Mouse (Mus musculus) heart, postnatal 10 days (tissue): ENCODE results near the gene Add3. TPM values are rescaled to one million over a fixed set of nuclear protein-coding genes. Genes with fewer than 3 reads are reported as not detected.

Experiments used
- DNase-seq, 2 experiments: peaks; one replicate each; pipeline ENCODE4 v3.0.0; 2021
- intact Hi-C: fragments of 180-260 bp; cut with DNase I; formaldehyde crosslinking; loops from one replicate; pipeline ENCODE4 v1.15.1; 2025
- total RNA-seq, 2 experiments: library from RNA; stranded (reverse); gene quantifications; 2 replicates each; pipeline ENCODE4 v1.2.3; 2021

The Add3 gene
- total RNA-seq, 2 experiments from 2014 or later, result 79.2 to 83.7 TPM

DNA sequence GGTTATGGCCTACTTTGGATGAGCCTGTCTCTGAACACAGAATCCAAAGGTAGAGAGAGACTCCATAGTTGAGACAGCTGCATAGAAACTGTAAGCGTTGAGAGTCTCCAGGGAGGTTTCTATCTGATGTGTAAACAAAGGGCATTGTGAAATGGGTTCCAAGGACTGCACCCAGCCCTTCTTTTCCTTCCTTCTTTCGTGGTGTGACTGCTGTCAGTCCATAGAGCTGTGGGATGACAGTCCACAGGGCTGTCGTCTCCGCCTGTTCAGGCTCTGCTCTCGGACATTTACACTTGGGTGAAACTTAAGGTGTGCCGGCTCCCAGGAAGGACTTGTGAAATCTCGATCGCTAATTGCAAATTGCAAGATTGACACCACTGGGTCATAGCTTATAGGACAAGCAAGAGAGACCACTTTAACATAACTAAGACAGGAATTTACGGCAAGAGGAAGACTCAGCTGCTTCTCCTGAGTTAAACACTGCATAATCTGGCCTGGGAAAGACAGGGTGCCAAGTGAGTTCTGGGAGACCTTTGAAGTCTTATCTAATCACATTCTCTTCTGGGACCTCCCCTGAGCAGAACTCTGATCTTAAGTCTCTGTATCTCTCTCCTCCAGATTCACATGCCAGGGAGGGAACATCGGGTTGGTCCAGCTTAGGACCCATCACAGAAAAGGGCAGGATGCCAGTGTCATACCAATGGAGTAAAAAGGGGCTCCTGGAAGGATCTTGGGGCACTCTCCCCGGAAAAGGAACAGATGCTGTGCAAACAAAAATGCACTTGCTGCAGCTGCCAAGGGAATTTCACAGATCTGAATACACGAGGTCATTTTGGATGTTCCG is 11.5 kb upstream of the Add3 start:
- intact Hi-C loops, result no loop called here
- DNase-seq, result peak; percentile 28 to 41

DNA sequence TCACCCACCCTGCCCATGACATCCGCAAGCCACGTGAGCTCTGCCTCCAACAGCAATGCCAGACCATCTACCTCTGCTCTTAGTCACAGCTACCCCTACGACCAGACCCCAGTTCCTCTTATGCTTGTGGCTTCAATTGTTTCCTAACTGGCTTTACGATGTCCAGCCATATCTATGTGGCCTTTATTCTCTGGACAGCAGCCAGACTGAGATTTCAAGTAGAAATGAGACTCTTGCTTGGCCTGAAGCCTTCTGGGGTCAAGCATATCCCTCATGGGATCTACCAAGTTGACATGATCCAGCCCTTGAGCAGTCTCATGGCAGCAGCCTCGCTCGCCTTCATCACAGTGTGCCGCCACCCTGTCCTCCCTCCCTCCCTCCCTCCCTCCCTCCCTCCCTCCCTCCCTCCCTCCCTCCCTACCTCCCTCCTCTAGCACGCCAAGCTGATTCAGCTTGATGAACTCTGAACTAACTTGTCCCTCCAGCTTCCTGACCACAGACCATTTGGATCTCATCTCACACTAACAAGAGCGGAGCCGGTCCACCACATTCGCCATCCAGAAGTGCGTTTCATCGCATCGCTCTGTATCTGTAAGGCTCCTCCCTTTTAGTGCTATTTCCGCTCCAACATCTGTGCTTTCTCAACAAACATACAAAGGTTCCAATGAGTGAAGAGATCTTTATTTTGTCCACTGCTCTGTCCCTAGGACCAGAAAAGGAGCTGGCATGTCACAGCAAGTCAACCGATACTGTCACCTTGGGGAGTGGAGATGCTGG is 9.7 kb upstream of the Add3 start:
- intact Hi-C loops, result no loop called here
- peak; percentile 53 to 60 for DNase-seq

DNA sequence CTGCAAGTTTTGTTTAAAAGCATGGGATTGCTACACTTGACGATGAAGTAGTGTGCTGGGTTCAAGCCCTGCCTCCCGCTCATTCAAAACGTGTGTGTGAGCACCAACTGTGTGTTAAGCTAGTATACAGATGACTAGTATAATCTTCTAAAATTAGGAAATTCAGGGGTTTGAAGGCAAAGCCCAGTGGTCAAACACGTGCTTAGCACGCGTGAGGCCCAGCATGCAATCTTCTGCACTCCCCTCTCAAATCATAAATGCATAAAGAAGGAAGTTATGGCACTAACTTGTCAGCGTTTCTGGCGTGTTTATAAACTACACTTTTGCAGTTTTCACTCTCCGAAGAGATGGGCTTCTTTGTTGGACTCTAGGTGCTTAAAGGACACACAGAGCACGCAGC is 7.8 kb upstream of the Add3 start:
- intact Hi-C loops, result no loop called here
- DNase-seq, result no peak

DNA sequence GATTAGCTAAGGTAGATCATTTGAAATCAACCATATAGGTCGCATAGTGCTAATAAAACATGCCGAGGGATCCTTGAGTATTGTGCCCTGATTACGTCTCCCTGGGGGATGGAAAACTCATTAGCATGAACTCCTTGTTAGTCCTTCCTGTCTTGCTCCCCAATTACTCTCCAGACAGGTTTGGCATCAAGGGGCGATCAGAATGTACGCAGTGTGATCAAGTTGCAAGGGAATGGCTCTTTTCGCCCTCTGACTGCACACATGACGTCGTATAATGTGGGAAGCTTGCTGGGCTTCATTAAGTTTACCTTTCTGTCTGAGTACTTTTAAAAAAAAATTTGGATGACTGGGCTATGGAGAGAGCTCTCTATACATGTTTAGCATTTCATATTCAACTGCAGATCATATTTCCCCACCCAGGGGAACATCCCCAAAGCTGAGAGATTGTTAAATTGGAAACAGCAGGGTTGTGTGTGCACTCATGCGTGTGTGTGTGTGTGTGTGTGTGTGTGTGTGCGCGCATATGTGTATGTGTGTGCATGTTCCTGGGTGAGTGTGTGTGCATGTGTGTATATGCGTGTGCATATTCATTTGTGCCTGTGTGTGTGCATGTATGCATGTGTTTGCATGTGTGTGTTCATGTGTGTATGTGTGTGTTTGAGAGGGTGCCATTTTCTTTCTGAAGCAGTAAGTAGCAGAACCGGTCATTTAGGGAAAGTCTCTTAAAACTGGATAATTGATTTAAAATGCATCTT is 3.7 kb upstream of the Add3 start:
- intact Hi-C loops, result no loop called here
- no peak for DNase-seq

DNA sequence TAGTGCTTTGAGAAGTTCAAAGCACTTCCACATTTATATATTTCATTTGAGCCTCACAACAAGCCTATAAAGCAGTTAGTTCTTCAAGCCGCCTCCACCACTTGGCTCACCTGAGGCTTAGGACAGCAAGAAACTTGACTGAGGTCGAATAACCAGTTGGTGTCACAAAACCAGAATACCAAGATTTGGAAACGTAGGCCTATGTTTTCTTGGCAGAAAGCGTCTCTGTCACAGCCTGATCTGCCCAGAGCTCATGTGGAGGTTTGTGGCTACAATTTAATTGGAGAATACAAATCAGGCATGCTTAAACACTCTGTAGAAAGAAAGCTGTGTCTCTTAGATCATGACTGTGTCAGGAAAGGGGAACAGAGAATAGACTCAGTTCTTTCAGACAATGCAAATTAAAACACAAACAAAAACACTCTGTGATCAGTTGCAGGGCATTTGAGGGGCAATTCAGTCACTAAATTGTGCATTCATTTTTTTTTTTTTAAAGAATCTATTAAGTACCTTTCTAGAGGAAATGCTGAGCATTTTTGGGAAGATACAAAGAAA is 3.0 kb upstream of the Add3 start:
- no peak for DNase-seq
- intact Hi-C loops, result no loop called here

DNA sequence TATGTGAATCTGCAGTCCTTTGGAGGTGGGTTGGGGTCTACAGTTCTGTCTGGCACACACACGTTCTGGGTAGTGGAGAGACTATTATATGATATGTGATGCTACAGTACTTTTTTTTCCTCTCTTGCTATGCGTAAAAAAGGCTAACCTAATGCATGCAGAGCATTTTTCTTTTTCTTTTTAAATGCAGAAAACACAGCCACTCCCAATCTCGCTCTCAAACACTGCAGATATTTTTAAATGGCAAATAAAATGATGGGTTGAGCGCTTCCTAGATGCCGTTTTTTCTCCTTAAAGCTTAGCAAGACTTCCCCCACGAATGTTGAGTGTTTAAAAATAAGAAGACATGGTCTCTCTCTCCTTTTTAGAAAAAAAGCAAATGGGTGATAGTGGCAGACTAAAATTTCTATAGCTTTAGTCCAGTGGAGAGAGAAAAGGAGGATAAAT is 584 bp downstream of the Add3 start:
- DNase-seq, result peak in 1 of 2 experiments; percentile 31
- intact Hi-C loops, result loop anchor here (2.0 to 5.0 kb wide), 4 partner anchors 76 to 171 kb away; partner anchors contain the start of gene Mxi1

DNA sequence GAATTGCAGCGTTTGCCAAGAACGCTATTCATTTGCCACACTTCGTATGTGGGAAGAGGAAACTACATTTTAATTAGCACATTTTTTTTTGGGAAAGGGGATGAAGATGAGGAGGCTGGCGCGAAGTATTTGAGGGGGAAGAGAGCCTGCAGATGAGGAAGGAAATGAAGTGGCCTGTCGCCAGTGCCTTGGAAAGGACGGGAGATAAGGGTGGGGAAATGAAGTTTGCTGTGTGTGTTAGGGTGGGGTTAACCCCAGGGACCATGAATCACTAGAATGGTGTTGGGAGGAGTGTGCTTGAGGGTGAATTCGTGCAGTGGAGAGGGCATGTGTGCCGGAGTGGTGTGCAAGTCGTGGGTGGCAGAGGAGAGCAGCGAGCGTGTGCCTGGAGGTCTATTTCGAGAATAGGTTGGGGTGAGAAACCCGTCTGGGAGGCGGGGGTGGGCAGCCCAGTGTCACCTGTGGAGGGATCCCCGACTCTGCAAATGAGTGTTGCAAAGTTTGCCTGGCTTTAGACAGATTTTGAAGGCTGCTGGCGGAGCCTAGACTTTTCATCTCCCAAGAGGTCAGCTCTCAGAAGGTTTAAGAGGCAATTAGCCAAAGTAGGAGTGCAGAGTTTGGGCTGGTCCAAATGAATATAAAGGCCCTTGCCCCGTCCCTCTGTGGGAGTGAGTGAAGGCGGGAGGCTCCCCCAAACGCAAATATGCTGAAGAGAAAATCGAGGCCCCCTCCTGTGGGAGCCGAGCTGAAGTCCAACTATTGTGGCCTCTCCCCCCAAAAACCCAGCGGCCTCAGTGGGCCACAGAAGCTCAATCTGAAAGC is 1.2 kb downstream of the Add3 start:
- DNase-seq, result peak; percentile 79 to 80
- intact Hi-C loops, result loop anchor here (1.0 to 5.0 kb wide), 7 partner anchors 39 to 171 kb away; partner anchors contain the start of gene Mxi1

DNA sequence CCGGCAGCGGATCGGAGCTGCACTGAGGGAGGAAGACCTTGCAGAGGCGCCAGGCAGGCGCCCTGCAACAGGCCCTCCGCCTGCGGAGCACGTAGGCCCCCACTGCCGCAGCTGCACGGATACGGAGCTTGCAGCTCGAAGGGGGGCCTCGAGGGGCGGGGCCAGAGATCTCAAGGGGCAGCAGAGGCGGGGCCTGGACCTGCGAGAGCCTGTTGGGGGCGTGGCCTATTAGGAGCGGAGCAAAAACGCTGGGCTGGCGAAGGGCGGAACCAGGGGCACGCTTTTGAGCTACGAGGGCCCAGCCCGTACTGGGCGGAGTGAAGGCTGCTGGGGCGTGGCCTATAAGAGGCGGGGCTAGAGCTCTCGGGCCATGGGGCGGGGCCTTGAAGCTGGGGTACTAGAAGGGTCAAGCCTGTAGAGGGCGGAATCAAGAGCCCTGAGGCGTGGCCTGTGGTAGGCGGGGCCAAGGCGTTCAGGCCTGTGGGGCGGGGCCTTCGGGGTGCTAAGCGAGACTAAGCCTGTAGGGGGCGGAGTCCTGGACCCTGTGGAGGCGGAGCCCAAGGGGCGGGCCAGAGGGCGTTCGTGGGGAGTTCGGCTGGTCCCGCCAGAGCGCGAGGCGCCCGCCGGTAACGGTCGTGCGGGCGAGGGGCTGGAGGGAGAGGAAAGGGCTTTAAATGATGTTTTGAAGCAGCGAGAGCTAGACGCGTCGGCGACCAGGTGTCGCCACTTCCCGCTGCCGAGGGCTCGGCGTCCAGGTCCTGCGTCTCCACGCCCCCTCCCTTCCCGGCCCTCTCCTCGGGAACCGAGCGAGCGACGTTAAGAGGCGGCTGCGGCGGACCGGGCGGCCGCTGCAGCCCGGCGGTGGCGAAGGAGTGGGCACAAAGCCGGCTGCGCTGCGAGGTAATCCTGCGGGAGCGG is 2.2 kb downstream of the Add3 start:
- peak; percentile 100 for DNase-seq
- intact Hi-C loops, result loop anchor here (1.0 to 5.0 kb wide), 6 partner anchors 38 to 170 kb away; partner anchors contain the start of gene Mxi1

DNA sequence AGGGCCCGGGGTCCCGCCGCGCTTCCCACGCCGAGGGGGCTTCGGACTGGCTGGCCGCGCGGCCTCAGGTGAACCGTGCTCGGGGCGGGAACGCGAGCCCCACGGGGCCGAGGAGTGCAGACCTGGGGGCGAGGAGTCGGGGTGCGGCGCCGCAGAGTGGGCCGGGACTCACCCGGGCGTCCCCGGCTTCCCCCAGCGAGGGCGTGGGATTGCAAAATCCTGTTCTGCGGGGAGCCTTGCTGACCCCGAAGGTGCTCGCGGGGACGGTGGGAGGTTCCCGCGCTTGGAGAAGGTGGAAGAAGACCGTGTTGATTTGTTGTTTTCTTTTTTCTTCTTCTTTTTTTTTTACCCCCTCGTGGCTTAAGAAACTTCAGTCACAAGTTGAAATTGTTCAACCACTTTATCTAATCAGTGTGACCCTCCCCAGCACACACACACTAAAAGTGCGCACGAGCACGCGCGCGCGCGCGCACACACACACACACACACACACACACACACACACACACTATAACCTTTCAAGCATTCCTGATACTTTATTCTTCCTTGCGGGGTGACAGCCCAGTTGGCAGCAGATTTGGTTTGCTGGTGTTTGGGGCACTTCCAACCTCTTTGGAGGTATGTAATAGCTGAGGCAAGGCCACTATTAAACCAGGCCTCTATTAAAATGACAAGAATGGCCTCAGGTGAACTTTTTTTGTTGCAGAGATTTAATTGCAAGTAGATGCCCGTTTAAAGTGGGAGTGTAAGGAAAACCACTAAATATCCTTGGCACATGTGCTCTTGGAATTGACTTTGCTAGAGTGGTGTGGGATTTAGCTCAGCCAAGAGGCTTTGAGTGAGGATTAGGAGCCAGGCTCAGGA is 3.1 kb downstream of the Add3 start:
- intact Hi-C loops, result loop anchor here (2.0 to 5.0 kb wide), 5 partner anchors 37 to 169 kb away; partner anchors contain the start of gene Mxi1

DNA sequence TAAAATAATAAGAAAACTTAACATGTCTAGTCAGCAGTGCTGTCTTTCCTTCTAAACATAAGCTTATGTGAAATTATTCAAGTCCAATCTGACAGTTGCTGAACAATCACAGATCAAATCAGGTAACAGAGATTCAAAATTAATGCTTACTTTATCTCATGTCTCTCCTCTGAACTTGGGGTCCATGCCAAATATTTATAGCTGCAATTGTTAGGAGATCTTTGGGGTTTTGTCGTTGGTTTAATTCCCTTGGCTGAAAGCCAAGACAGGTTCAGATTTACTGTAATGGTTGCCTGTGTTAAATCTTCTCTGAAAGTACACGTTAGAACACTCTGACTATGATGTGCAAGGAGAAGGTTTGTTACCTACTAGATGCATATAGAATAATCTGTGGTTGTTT is 4.8 kb downstream of the Add3 start:
- intact Hi-C loops, result no loop called here
- DNase-seq, result no peak

More for the DNA sequence above, 3.1 kb downstream of the Add3 start:
- peak; percentile 55 to 62 for DNase-seq

DNA sequence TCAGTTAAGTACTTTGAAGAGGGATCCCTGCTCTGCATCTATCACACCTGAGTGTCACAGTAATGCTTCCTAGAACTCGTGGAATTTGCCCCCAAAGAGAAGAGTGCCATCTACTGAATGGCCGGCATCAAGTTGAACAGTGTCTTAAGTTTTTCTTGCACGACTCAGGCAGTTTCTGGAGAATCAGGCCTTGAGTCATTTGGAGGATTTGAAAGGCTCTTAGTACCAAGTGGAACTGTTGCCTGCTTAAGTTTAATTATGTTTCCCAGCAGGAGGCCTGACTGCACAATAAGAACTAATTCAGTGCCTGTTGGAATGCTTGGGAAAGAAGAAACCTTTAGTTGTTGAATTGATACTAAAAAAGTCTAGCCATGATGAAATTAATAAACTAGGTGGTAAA is 9.1 kb downstream of the Add3 start:
- no peak for DNase-seq
- intact Hi-C loops, result no loop called here

DNA sequence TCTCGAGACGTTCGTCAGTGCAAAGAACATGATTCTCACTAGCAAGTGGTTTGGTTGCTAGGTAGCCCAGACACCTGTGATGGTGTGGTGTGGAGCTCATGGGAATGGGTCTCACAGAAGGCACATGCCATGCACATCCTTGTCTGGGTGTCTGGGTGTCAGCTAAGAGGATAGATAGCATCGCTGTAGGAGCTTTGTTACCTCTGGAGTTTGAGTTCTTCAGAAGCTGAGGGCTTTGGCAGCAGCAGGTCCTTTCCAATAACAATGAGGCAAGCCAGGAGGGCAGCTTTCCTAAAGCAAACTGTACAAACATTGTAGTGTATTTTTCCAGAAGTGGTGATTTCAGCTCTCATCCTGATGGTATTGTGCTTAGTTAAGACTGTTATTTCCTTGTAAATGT is 12.2 kb downstream of the Add3 start:
- DNase-seq, result no peak
- intact Hi-C loops, result no loop called here

DNA sequence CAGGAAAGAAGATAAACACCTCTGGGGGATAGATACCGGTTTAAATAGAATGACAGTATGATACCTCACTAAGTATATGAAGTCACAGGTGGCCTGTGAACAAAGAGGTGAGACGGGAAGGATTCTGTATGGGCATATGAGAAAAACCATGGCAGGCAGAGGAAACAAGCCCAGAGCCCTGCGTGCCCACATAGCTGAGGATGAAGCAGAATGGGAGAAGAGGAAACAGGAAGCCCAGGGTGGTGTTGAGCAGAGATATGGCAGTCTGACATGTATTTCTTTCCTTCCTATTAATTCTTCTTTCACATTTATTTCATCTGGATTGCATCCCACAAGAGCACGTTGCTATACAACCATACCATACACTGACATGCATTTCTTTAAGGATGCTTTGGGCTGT is 12.9 kb downstream of the Add3 start:
- no peak for DNase-seq
- intact Hi-C loops, result no loop called here

DNA sequence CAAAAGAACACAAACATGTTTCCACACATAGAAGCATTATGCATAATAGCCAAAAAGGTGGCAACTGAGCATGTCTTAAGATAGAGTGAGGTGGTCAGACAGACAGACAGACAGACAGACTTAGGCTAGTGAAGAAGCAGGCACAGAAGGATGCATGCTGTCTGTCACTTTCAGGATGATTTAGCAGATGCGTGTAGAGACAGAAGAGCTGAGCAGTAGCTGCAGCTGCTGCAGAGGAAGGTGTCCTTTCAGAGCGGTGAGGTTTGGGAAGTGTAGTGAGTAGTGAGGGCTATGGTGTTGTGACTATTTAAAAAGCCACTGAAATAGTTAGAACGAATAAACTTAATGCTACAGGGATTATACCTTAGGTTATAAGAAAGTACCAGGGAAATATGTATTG is 13.9 kb downstream of the Add3 start:
- intact Hi-C loops, result no loop called here
- DNase-seq, result no peak

DNA sequence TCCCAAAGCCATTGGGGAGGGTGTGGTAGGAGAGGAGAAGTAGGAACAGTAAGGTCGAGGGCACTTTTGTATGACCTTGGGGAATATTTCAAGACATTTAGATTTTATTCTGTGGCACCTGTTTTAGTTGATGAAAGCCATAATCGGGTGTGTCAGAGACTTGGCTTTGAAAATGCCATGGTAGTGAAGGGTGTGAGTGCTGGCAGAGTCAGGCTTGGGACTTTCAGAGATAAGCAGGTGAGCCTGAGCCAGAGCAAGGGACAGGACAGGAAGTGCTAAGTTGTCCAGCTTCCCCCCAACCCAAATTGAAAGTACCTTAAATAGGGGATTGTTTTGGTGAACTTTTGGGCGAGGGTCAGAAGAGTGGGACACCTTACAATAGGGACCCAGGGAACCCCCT is 16.1 kb downstream of the Add3 start:
- intact Hi-C loops, result no loop called here
- peak in 1 of 2 experiments; percentile 38 for DNase-seq

DNA sequence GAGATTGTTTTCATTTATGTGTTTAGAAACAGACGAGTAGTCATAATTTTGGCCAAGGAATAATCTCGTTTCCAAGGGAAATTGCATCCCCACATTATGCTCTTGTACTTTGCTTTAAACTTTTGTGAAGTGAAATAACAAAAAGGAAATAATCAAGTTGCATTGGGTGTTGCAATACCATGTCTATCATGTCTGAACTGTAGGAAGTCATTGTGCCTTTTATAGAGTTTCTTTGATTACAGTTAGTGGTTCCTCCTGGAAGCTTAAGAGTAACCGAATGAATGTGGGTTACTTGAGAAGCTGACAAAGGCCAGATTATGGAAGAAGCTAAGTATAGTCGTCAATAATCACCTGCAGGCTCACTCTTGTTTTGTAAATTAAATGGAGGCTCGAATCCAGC is 16.9 kb downstream of the Add3 start:
- intact Hi-C loops, result no loop called here
- DNase-seq, result no peak

DNA sequence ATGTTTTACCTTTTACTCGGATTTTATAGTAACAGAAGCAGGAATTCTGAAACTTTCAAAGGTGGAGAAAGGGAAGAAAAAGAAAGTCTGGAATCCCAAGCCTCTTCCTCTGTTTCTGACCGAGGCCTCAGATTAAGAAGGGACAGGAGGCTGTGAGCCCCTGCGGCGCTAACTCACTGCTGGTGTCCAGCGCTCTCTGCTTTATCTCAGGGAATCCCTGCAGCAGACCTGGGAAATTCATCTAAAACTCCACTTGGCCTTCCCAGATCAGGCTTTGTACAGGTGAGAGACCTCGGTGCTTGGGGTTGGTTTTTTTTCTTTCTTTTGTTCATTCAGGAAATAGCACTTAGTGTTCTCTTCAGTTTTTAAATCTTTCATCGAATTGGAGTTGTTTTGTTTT is 19.1 kb downstream of the Add3 start:
- no peak for DNase-seq

DNA sequence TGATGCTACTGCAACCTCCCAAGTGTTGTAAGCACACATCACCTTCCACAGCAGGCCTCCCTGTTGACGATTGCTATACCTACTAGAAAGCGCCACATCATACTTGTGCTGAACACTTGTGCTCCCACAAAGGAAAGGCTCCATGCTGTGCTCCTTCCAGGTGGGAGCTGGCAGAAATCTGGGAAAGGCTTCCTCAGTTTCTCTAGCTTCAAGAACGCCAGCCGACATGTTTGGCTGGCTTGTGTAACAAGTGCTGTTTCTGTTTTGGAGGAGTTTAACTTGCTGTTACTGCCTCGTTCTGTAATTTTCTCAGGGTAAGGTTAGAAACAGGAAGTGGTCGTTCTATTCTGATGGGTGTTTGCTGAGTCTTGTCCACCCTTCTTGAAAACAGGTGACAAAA is 22.7 kb downstream of the Add3 start:
- intact Hi-C loops, result no loop called here
- DNase-seq, result no peak

More for the DNA sequence above, 19.1 kb downstream of the Add3 start:
- intact Hi-C loops, result no loop called here
